ENCODE assay signal across 10 mouse cellular contexts in genomic region chr2:76128105-76129057, GRCm38 (mm10).
DNase-seq lines count a peak whose midpoint lies in the region; ATAC-seq and TF ChIP-seq lines count a peak whose summit lies in the region.
"Had no signal": no experiment of that assay in that cellular context is flagged by ENCODE, and none has a peak within 500 bp of the region (broad histone marks: within the 10 kb centered on the region; RNA-seq: fewer than 3 reads in every experiment).

No protein-coding gene starts in this region.

- no peaks in the 10 kb centered on the region for H3K27me3 ChIP-seq in stomach, embryonic 15.5 days (replicated peaks)
- H3K27me3 ChIP-seq: embryonic facial prominence, embryonic 15.5 days; limb, embryonic 13.5 days had no signal

- no peaks in the 10 kb centered on the region for H3K9me3 ChIP-seq in stomach, embryonic 15.5 days
- H3K9me3 ChIP-seq: embryonic facial prominence, embryonic 15.5 days had no signal

- intact Hi-C loops in left cerebral cortex, adult 2 months (cut with DNase I), result loop anchor here (5.0 to 10.0 kb wide), 3 partner anchors 126 to 239 kb away; partner anchors contain the start of genes Pde11a and Rbm45

- TF ChIP-seq CTCF in left cerebral cortex, adult 2 months (IDR thresholded peaks at IDR 0.05), result peak; percentile 60

- H3K4me3 ChIP-seq in left cerebral cortex, adult 2 months, result no peak overlapping the region
- 0 out of 2 replicates have a peak overlapping the region, but pooled peaks have one; percentile 8 for H3K4me3 ChIP-seq in stomach, embryonic 15.5 days (replicated peaks)
- H3K4me3 ChIP-seq: embryonic facial prominence, embryonic 15.5 days; limb, embryonic 13.5 days had no signal

- H3K4me1 ChIP-seq in stomach, embryonic 15.5 days, result 0 out of 2 replicates have a peak, but pooled peaks cover 5% of the 10 kb centered on the region
- H3K4me1 ChIP-seq: embryonic facial prominence, embryonic 15.5 days had no signal

- 32% methylated on average over 9 of the region's 9 CpGs for WGBS in stomach, embryonic 15.5 days

- H3K27ac ChIP-seq in left cerebral cortex, adult 2 months, result no peak overlapping the region
- H3K27ac ChIP-seq in stomach, embryonic 15.5 days, result no peak overlapping the region
- H3K27ac ChIP-seq: embryonic facial prominence, embryonic 15.5 days; limb, embryonic 13.5 days had no signal

- no peak overlapping the region for H3K9ac ChIP-seq in stomach, embryonic 15.5 days
- H3K9ac ChIP-seq: embryonic facial prominence, embryonic 15.5 days; limb, embryonic 13.5 days had no signal

- peak; percentile 45 for DNase-seq in adrenal gland, postnatal 14 days
- DNase-seq in adrenal gland, adult (ENCODE audit: inconsistent age in 2 of 2, low spot score in 1 of 2), result no peak
- DNase-seq in left cerebral cortex, adult 2 months (ENCODE audit: extremely low spot score in 1 of 2, low spot score in 2 of 2), result peak; percentile 31
- DNase-seq in left cerebral cortex, adult 9 months (ENCODE audit: low spot score in 2 of 2), result no peak
- DNase-seq in R1 (ENCODE audit: low read depth, low spot score), result peak; percentile 61
- DNase-seq in urinary bladder, postnatal 4 days (ENCODE audit: low spot score in 2 of 2), result no peak

- H3K36me3 ChIP-seq in stomach, embryonic 15.5 days, result no peaks in the 10 kb centered on the region
- H3K36me3 ChIP-seq: embryonic facial prominence, embryonic 15.5 days; limb, embryonic 13.5 days had no signal

- ATAC-seq in inflammation-experienced regulatory T-cells, adult 6 months, result peak; percentile 75
- no peak for ATAC-seq in stomach, embryonic 15.5 days (ENCODE audit: insufficient read depth, low FRiP score, low read depth)

- H3K4me2 ChIP-seq in stomach, embryonic 15.5 days, result peak overlapping the region; percentile 48
- H3K4me2 ChIP-seq: embryonic facial prominence, embryonic 15.5 days; limb, embryonic 13.5 days had no signal

Comparison
In these comparisons a context has a peak if more than half of its experiments do, and no peak if none do; other contexts are left out.
1. DNase-seq: peak in adrenal gland, postnatal 14 days (single experiment), left cerebral cortex, adult 2 months (2 of 2) and R1 (single experiment); none in adrenal gland, adult (0 of 2), left cerebral cortex, adult 9 months (0 of 2) and urinary bladder, postnatal 4 days (0 of 2).